Mouse (Mus musculus) neural tube, embryonic 11.5 days (tissue): ENCODE data around the gene Ptpdc1. TPM values are rescaled to one million over a fixed set of nuclear protein-coding genes. Genes with fewer than 3 reads are reported as not detected.

Source experiments
- ATAC-seq: fragments of 200-750 bp; cut with Nextera tagmentation; 2 replicates; pipeline ENCODE4 v1.8.0; 2017; ENCODE audit warnings: moderate number of reproducible peaks, mild to moderate bottlenecking, moderate TSS enrichment, moderate library complexity; ENCODE audit not compliant: insufficient read depth, low FRiP score, low TSS enrichment
- DNase-seq: peaks from one replicate; pipeline ENCODE4 v3.0.0-alpha.2; 2015; ENCODE audit warnings: low spot score
- H3K27ac ChIP-seq: fragments of 300-500 bp; sonication (generic); 2 replicates; pipeline ENCODE4 v1.5.1; 2014; ENCODE audit warnings: low read depth, mild to moderate bottlenecking, low read length
- H3K27me3 ChIP-seq: fragments of 300-500 bp; sonication (generic); 2 replicates; pipeline ENCODE4 v1.6.1; 2014; ENCODE audit warnings: mild to moderate bottlenecking, low read length, mixed read lengths; ENCODE audit not compliant: control insufficient read depth, insufficient read depth
- H3K36me3 ChIP-seq: fragments of 300-500 bp; sonication (generic); 2 replicates; pipeline ENCODE4 v1.6.1; 2014; ENCODE audit warnings: mild to moderate bottlenecking, low read length, moderate library complexity, mixed read lengths; ENCODE audit not compliant: control insufficient read depth, insufficient read depth
- H3K4me1 ChIP-seq: fragments of 300-500 bp; sonication (generic); 2 replicates; pipeline ENCODE4 v1.6.1; 2014; ENCODE audit warnings: low read length, mixed read lengths; ENCODE audit not compliant: control insufficient read depth, insufficient read depth
- H3K4me2 ChIP-seq: fragments of 300-500 bp; sonication (generic); 2 replicates; pipeline ENCODE4 v1.6.1; 2014; ENCODE audit warnings: low read depth, mild to moderate bottlenecking, moderate library complexity
- H3K4me3 ChIP-seq: fragments of 300-500 bp; sonication (generic); 2 replicates; pipeline ENCODE4 v1.5.1; 2014; ENCODE audit warnings: low read depth, low read length
- H3K9ac ChIP-seq: fragments of 300-500 bp; sonication (generic); 2 replicates; pipeline ENCODE4 v1.6.1; 2014; ENCODE audit warnings: mild to moderate bottlenecking, low read length
- H3K9me3 ChIP-seq: fragments of 300-500 bp; sonication (generic); 2 replicates; pipeline ENCODE4 v1.6.1; 2016; ENCODE audit warnings: low read length; ENCODE audit not compliant: control insufficient read depth
- WGBS: fragments of 180-500 bp; shearing (Covaris S2); extraction: QIAGEN DNeasy Blood & Tissue Kit; methylation state at CpG from one replicate; pipeline ENCODE4 v1.1.7; 2014; 5-methylcytosine and 5-hydroxymethylcytosine counted together
- polyA plus RNA-seq: library from polyadenylated mRNA; unstranded; fragments of >200 nt; fragmentation: Nextera tagmentation; extraction: Ambion mirVana; gene quantifications from 2 replicates; pipeline ENCODE4 v1.2.1, GENCODE M21; 2014

Gene Ptpdc1
- polyA plus RNA-seq, 1 experiment from 2014 or later = 14.5 TPM

GRCm38 (mm10) chr13:48614525-48614924 lies 10.9 kb downstream of the Ptpdc1 start:
- 91% methylated on average over 2 of the region's 2 CpGs for WGBS
- Histone ChIP-seq H3K27me3 (no peaks in the 10 kb centered on the region), H3K9me3 (no peaks in the 10 kb centered on the region; the same call in none of the 2 replicates), H3K4me1 (no peaks in the 10 kb centered on the region), H3K9ac (no peak overlapping the region), H3K4me2 (no peak overlapping the region), H3K36me3 (no peaks in the 10 kb centered on the region), H3K27ac (no peak overlapping the region), H3K4me3 (no peak overlapping the region)
- ATAC-seq (no peak), DNase-seq (no peak)

- no peak overlapping the region for H3K4me3 ChIP-seq
- H3K9ac ChIP-seq = no peak overlapping the region
- WGBS = 77% methylated on average over 5 of the region's 5 CpGs
- H3K36me3 ChIP-seq = no peaks in the 10 kb centered on the region
- no peak for ATAC-seq
- H3K27ac ChIP-seq = no peak overlapping the region
- no peaks in the 10 kb centered on the region for H3K4me1 ChIP-seq
- H3K27me3 ChIP-seq = no peaks in the 10 kb centered on the region
- DNase-seq = no peak
- H3K9me3 ChIP-seq = no peaks in the 10 kb centered on the region
- H3K4me2 ChIP-seq = no peak overlapping the region
Observed at GRCm38 (mm10) chr13:48609106-48609505, 16.4 kb downstream of the Ptpdc1 start.

GRCm38 (mm10) chr13:48604591-48604990 lies 20.9 kb downstream of the Ptpdc1 start:
- no peak overlapping the region for H3K27ac ChIP-seq
- H3K4me3 ChIP-seq = no peak overlapping the region
- no peaks in the 10 kb centered on the region for H3K9me3 ChIP-seq
- H3K36me3 ChIP-seq = no peaks in the 10 kb centered on the region
- H3K4me2 ChIP-seq = no peak overlapping the region
- H3K4me1 ChIP-seq = no peaks in the 10 kb centered on the region
- H3K27me3 ChIP-seq = no peaks in the 10 kb centered on the region
- WGBS = 87% methylated on average over 5 of the region's 5 CpGs
- H3K9ac ChIP-seq = no peak overlapping the region
- DNase-seq = no peak
- ATAC-seq = no peak

GRCm38 (mm10) chr13:48603296-48603695 lies 22.2 kb downstream of the Ptpdc1 start:
- DNase-seq (no peak), ATAC-seq (no peak)
- no peaks in the 10 kb centered on the region for H3K36me3 ChIP-seq
- no peaks in the 10 kb centered on the region for H3K4me1 ChIP-seq
- H3K4me3 ChIP-seq = no peak overlapping the region
- 81% methylated on average over 3 of the region's 3 CpGs for WGBS
- no peaks in the 10 kb centered on the region for H3K27me3 ChIP-seq
- H3K9me3 ChIP-seq = no peaks in the 10 kb centered on the region
- no peak overlapping the region for H3K27ac ChIP-seq
- H3K9ac ChIP-seq = no peak overlapping the region
- H3K4me2 ChIP-seq = no peak overlapping the region

GRCm38 (mm10) chr13:48594605-48595004 lies 30.9 kb downstream of the Ptpdc1 start:
- no peak overlapping the region for H3K4me3 ChIP-seq
- no peak overlapping the region for H3K4me2 ChIP-seq
- WGBS = 45% methylated on average over 7 of the region's 7 CpGs
- no peaks in the 10 kb centered on the region for H3K27me3 ChIP-seq
- ATAC-seq (peak; percentile 20; the same call in 1 of the 2 replicates), DNase-seq (peak; percentile 29)
- H3K4me1 ChIP-seq = 0 out of 2 replicates have a peak, but pooled peaks cover 3% of the 10 kb centered on the region
- no peaks in the 10 kb centered on the region for H3K9me3 ChIP-seq
- no peaks in the 10 kb centered on the region for H3K36me3 ChIP-seq
- no peak overlapping the region; the same call in 1 of the 2 replicates for H3K27ac ChIP-seq
- no peak overlapping the region for H3K9ac ChIP-seq

- 58% methylated on average over 10 of the region's 10 CpGs for WGBS
- H3K4me1 ChIP-seq = 0 out of 2 replicates have a peak, but pooled peaks cover 3% of the 10 kb centered on the region
- no peak overlapping the region for H3K9ac ChIP-seq
- DNase-seq = no peak
- H3K9me3 ChIP-seq = no peaks in the 10 kb centered on the region
- H3K36me3 ChIP-seq = no peaks in the 10 kb centered on the region
- H3K27me3 ChIP-seq = no peaks in the 10 kb centered on the region
- no peak overlapping the region for H3K27ac ChIP-seq
- H3K4me2 ChIP-seq = no peak overlapping the region
- no peak overlapping the region for H3K4me3 ChIP-seq
- ATAC-seq = no peak
Observed at GRCm38 (mm10) chr13:48594031-48594430, 31.4 kb downstream of the Ptpdc1 start.

- WGBS = 50% methylated on average over 15 of the region's 15 CpGs
- Histone ChIP-seq H3K27ac (no peak overlapping the region), H3K9me3 (no peaks in the 10 kb centered on the region), H3K27me3 (no peaks in the 10 kb centered on the region), H3K4me1 (0 out of 2 replicates have a peak, but pooled peaks cover 3% of the 10 kb centered on the region), H3K4me2 (0 out of 2 replicates have a peak overlapping the region, but pooled peaks have one; percentile 3), H3K36me3 (no peaks in the 10 kb centered on the region), H3K9ac (peak overlapping the region; percentile 23; the same call in 1 of the 2 replicates), H3K4me3 (no peak overlapping the region)
- ATAC-seq (peak; percentile 71), DNase-seq (peak; percentile 41)
Observed at GRCm38 (mm10) chr13:48593181-48593580, 32.3 kb downstream of the Ptpdc1 start.

- peaks cover 2% of the 10 kb centered on the region for H3K36me3 ChIP-seq
Observed at GRCm38 (mm10) chr13:48590743-48591142, 34.7 kb downstream of the Ptpdc1 start.

GRCm38 (mm10) chr13:48587354-48587753 lies 38.1 kb downstream of the Ptpdc1 start:
- H3K9ac ChIP-seq = no peak overlapping the region
- ATAC-seq (no peak), DNase-seq (no peak)
- no peak overlapping the region for H3K4me2 ChIP-seq
- H3K4me3 ChIP-seq = no peak overlapping the region
- no peaks in the 10 kb centered on the region for H3K27me3 ChIP-seq
- 88% methylated on average over 11 of the region's 11 CpGs for WGBS
- no peak overlapping the region for H3K27ac ChIP-seq
- peaks cover 2% of the 10 kb centered on the region for H3K36me3 ChIP-seq
- H3K9me3 ChIP-seq = no peaks in the 10 kb centered on the region
- no peaks in the 10 kb centered on the region for H3K4me1 ChIP-seq

More at GRCm38 (mm10) chr13:48590743-48591142, 34.7 kb downstream of the Ptpdc1 start:
- Histone ChIP-seq H3K4me2 (no peak overlapping the region), H3K27ac (no peak overlapping the region), H3K27me3 (no peaks in the 10 kb centered on the region), H3K9me3 (no peaks in the 10 kb centered on the region), H3K4me1 (0 out of 2 replicates have a peak, but pooled peaks cover 3% of the 10 kb centered on the region), H3K9ac (no peak overlapping the region), H3K4me3 (no peak overlapping the region)
- ATAC-seq = no peak
- no peak for DNase-seq
